ENCODE assay signal across 20 mouse cellular contexts in the genomic region with DNA sequence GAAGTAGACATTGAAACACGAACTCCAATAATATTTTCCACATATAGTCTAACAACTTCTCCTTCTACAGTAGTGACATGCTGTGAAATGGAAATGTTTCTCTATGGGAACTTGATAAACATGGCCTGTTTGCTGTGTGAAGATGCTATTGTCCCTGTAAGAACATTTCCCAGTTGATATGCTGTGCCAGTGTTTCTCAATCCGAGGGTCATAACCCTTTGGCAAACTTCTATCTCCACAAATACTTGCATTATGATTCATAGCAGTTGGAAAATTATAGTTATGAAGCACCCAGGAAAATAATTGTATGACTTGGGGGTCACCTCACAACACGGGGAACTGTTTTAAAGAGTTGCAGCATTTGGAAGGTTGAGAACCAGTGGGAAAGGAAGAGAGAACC. TPM values are rescaled to one million over a fixed set of nuclear protein-coding genes. Genes with fewer than 3 reads are reported as not detected.
"Had no signal": no experiment of that assay in that cellular context is flagged by ENCODE, and none has a peak within 500 bp of the region (broad histone marks: within the 10 kb centered on the region; RNA-seq: fewer than 3 reads in every experiment).

No protein-coding gene starts in this region.

- H3K36me3 ChIP-seq: midbrain, embryonic 10.5 days; midbrain, embryonic 12.5 days; neural tube, embryonic 12.5 days; stomach, embryonic 15.5 days had no signal

- H3K9me3 ChIP-seq: midbrain, embryonic 10.5 days; midbrain, embryonic 12.5 days; neural tube, embryonic 12.5 days; stomach, embryonic 15.5 days had no signal

- DNase-seq: lung, adult 18-20 months; lung, embryonic 14.5 days; lung, postnatal 10 days; lung, postnatal 4 days; midbrain, embryonic 14.5 days; right cerebral cortex, postnatal 14 days; thymus, adult 2 months; thymus, postnatal 25 days; thymus, postnatal 4 days had no signal

- H3K27ac ChIP-seq: midbrain, embryonic 10.5 days; midbrain, embryonic 12.5 days; neural tube, embryonic 12.5 days; stomach, embryonic 15.5 days; stomach, postnatal 0 days had no signal

- H3K9ac ChIP-seq: lung, embryonic 14.5 days; midbrain, embryonic 12.5 days; neural tube, embryonic 12.5 days; stomach, embryonic 15.5 days had no signal

- H3K4me3 ChIP-seq: midbrain, embryonic 10.5 days; midbrain, embryonic 12.5 days; neural tube, embryonic 12.5 days; stomach, embryonic 15.5 days had no signal

- H3K4me2 ChIP-seq: lung, embryonic 14.5 days; midbrain, embryonic 12.5 days; neural tube, embryonic 12.5 days; stomach, embryonic 15.5 days had no signal

- H3K27me3 ChIP-seq: midbrain, embryonic 12.5 days; neural tube, embryonic 12.5 days; stomach, embryonic 15.5 days had no signal

- H3K4me1 ChIP-seq: midbrain, embryonic 10.5 days; midbrain, embryonic 12.5 days; neural tube, embryonic 12.5 days; stomach, embryonic 15.5 days had no signal

RNA-seq across cellular contexts. Expression of a gene that starts 57.1 kb away (rescaled TPM):
- total RNA-seq: megakaryocyte, adult 5-6 weeks; megakaryocyte-erythroid progenitor cell, adult 5-6 weeks; monocyte, adult 5-6 weeks; neutrophil, adult 5-6 weeks had no signal
- polyA plus RNA-seq: liver, embryonic 16.5 days; lung, embryonic 14.5 days; spleen, adult 2 months; stomach, postnatal 0 days; thymus, adult 2 months had no signal
